Mouse (Mus musculus) bone marrow macrophage, adult 2 months (primary cell): ENCODE measurements around the gene Tenm3.

Source experiments
- CTCF ChIP-seq: IDR thresholded peaks from 2 replicates; pipeline ENCODE4 v1.5.1; 2012; ENCODE audit warnings: low read depth, mild to moderate bottlenecking, low read length, moderate library complexity
- POLR2A ChIP-seq: IDR thresholded peaks from 2 replicates; pipeline ENCODE4 v1.6.1; 2012; ENCODE audit warnings: mild to moderate bottlenecking, low read depth, low read length, borderline replicate concordance

- no peak for TF ChIP-seq CTCF
- no peak for TF ChIP-seq POLR2A
These were observed 628.7 kb downstream of the Tenm3 start for GRCm38 (mm10) chr8:48215071-48215501.
